Mouse (Mus musculus): Measurements from ENCODE around the gene Tgif2. TPM values are rescaled to one million over a fixed set of nuclear protein-coding genes. Genes with fewer than 3 reads are reported as not detected.

The Tgif2 gene
- polyA plus RNA-seq, 1 experiment from 2014 or later = 16.0 TPM

DNA sequence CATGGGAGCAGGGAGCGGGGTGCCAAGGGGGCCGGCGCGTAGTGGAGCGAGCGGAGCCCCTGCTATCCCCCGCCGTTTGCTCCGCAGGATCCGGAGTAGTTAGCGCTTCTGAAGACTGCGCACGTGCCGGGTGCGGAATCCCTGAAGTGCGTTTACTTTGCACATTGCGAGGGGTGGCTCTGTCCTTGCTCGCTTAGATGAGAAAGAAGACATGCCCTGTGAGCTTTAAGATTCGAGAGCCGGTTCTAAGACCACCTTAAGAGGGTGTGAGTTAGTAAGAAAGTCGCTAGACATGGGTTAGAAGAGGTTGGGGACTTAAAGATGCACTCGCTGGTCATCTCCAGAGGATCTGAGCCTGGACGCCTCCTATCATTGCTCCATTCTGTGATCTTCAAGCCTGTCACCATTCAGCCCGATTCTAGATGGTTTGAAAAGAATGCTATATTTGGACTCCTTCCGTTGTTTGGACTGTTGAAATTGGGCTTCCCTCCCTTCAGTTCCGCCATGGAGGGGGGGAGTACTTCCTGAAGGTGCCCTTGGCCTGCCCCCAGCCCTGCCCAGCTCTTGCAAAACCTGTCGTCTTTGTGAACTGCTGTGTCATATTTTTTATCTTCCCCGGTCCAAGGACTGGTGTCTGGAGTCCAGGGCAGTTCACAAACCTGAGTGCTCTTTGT lies 23.8 kb downstream of the Tgif2 start:
- Histone ChIP-seq H3K27ac (ENCODE audit: low read depth, low read length) (peak overlapping the region; percentile 79), H3K9me3 (ENCODE audit: control insufficient read depth, low read length) (no peaks in the 10 kb centered on the region), H3K4me3 (ENCODE audit: low read length) (peak overlapping the region; percentile 85), H3K4me2 (ENCODE audit: low read length) (peak overlapping the region; percentile 78), H3K4me1 (ENCODE audit: control insufficient read depth, insufficient read depth, low read depth, low read length) (peaks cover 19% of the 10 kb centered on the region), H3K9ac (ENCODE audit: low read depth, low read length) (peak overlapping the region; percentile 82), H3K36me3 (ENCODE audit: control insufficient read depth, insufficient read depth, low read length) (peaks cover 9% of the 10 kb centered on the region), H3K27me3 (replicated peaks; ENCODE audit: control insufficient read depth, insufficient read depth, low read length) (no peaks in the 10 kb centered on the region)
- ATAC-seq = no peak
- WGBS = 5% methylated on average over 26 of the region's 28 CpGs

- H3K9me3 ChIP-seq (ENCODE audit: control insufficient read depth, low read length) = no peaks in the 10 kb centered on the region
- H3K36me3 ChIP-seq (ENCODE audit: control insufficient read depth, insufficient read depth, low read length) = peaks cover 9% of the 10 kb centered on the region
- no peak overlapping the region; the same call in 1 of the 2 replicates for H3K4me2 ChIP-seq (ENCODE audit: low read length)
- no peak overlapping the region for H3K27ac ChIP-seq (ENCODE audit: low read depth, low read length)
- no peaks in the 10 kb centered on the region for H3K27me3 ChIP-seq (replicated peaks; ENCODE audit: control insufficient read depth, insufficient read depth, low read length)
- H3K4me3 ChIP-seq (ENCODE audit: low read length) = no peak overlapping the region
- peaks cover 19% of the 10 kb centered on the region for H3K4me1 ChIP-seq (ENCODE audit: control insufficient read depth, insufficient read depth, low read depth, low read length)
- no peak overlapping the region for H3K9ac ChIP-seq (ENCODE audit: low read depth, low read length)
- WGBS = 78% methylated on average over 3 of the region's 3 CpGs
- ATAC-seq = no peak
Observed at GRCm38 (mm10) chr2:156864481-156864880, 24.7 kb downstream of the Tgif2 start.

DNA sequence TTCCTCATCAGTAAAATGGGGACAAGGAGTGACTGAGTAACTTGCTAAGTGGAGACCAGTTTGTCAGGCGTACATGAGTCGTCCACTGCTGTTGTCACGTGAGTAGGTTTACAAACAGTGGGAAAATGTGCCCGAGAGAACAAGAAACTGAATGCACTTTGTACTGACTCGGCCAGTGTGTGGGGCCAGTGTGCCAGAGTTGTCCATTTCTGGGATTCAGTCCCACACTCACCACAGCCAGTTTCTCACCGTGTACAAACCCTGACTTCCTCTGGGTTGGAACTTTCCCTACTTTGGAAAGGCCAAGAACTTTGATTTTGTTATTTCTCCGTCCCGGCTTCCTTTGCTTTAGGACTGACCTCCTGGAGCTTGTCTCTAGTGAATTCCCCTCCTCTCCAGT lies 29.2 kb downstream of the Tgif2 start:
- Histone ChIP-seq H3K27me3 (replicated peaks; ENCODE audit: control insufficient read depth, insufficient read depth, low read length) (no peaks in the 10 kb centered on the region), H3K9ac (ENCODE audit: low read depth, low read length) (no peak overlapping the region), H3K9me3 (ENCODE audit: control insufficient read depth, low read length) (no peaks in the 10 kb centered on the region), H3K4me3 (ENCODE audit: low read length) (no peak overlapping the region), H3K27ac (ENCODE audit: low read depth, low read length) (no peak overlapping the region), H3K4me1 (ENCODE audit: control insufficient read depth, insufficient read depth, low read depth, low read length) (peaks cover 7% of the 10 kb centered on the region), H3K36me3 (ENCODE audit: control insufficient read depth, insufficient read depth, low read length) (peaks cover 18% of the 10 kb centered on the region), H3K4me2 (ENCODE audit: low read length) (no peak overlapping the region)
- 78% methylated on average over 8 of the region's 8 CpGs for WGBS
- ATAC-seq = no peak

DNA sequence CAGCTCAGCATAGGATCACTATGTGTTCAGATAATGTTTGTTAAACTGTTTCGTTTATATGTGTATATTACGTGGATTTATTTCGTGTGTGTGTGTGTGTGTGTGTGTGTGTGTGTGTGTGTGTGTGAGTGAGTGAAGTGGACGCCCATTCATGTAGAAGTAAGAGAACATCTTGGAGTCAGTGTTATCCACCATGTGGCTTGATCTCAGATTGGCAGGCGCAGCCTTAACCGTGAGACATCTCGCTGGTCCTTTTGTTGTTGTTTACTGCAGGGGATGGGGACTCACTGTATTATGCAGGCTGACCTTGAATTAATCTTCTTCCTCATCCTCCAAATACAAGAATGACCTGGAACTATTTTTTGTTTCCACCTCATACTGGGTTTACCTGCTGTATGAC lies 29.7 kb downstream of the Tgif2 start:
- peaks cover 20% of the 10 kb centered on the region for H3K36me3 ChIP-seq (ENCODE audit: control insufficient read depth, insufficient read depth, low read length)
- ATAC-seq = no peak

DNA sequence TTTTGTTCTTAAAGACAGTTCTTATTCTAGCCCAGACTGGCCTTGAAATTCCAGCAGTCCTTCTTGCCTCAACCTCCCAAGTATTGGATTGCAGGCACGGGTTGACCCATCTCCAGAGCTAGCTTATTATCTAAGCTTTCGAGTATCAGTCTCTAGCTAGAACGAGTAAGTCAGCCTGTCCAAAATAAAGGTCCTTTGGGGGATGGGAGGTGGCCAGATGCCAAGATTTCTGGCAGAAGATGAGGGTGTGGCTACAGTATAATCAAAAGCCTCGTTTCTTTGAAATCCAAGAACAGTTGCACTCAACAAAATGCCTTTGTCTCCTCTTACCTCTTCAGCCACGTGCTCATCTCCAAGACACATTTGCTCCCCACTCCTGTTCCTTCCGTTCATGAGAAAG lies 30.7 kb downstream of the Tgif2 start:
- WGBS = 49% methylated on average over 6 of the region's 6 CpGs
- no peak overlapping the region for H3K4me2 ChIP-seq (ENCODE audit: low read length)
- H3K9ac ChIP-seq (ENCODE audit: low read depth, low read length) = no peak overlapping the region
- H3K4me1 ChIP-seq (ENCODE audit: control insufficient read depth, insufficient read depth, low read depth, low read length) = no peaks in the 10 kb centered on the region
- H3K36me3 ChIP-seq (ENCODE audit: control insufficient read depth, insufficient read depth, low read length) = peaks cover 17% of the 10 kb centered on the region
- no peaks in the 10 kb centered on the region for H3K27me3 ChIP-seq (replicated peaks; ENCODE audit: control insufficient read depth, insufficient read depth, low read length)
- H3K9me3 ChIP-seq (ENCODE audit: control insufficient read depth, low read length) = no peaks in the 10 kb centered on the region
- no peak for ATAC-seq
- H3K27ac ChIP-seq (ENCODE audit: low read depth, low read length) = no peak overlapping the region
- no peak overlapping the region for H3K4me3 ChIP-seq (ENCODE audit: low read length)

More for the DNA sequence above, 29.7 kb downstream of the Tgif2 start:
- H3K4me3 ChIP-seq (ENCODE audit: low read length) = no peak overlapping the region
- H3K4me2 ChIP-seq (ENCODE audit: low read length) = no peak overlapping the region
- H3K9ac ChIP-seq (ENCODE audit: low read depth, low read length) = no peak overlapping the region
- H3K9me3 ChIP-seq (ENCODE audit: control insufficient read depth, low read length) = no peaks in the 10 kb centered on the region
- no peak overlapping the region for H3K27ac ChIP-seq (ENCODE audit: low read depth, low read length)
- 89% methylated on average over 7 of the region's 7 CpGs for WGBS
- no peaks in the 10 kb centered on the region for H3K27me3 ChIP-seq (replicated peaks; ENCODE audit: control insufficient read depth, insufficient read depth, low read length)
- peaks cover 1% of the 10 kb centered on the region for H3K4me1 ChIP-seq (ENCODE audit: control insufficient read depth, insufficient read depth, low read depth, low read length)

GRCm38 (mm10) chr2:156873629-156874028 lies 33.8 kb downstream of the Tgif2 start:
- H3K27ac ChIP-seq (ENCODE audit: low read depth, low read length) = no peak overlapping the region
- H3K27me3 ChIP-seq (replicated peaks; ENCODE audit: control insufficient read depth, insufficient read depth, low read length) = no peaks in the 10 kb centered on the region
- no peaks in the 10 kb centered on the region for H3K4me1 ChIP-seq (ENCODE audit: control insufficient read depth, insufficient read depth, low read depth, low read length)
- no peak overlapping the region for H3K4me3 ChIP-seq (ENCODE audit: low read length)
- no peak for ATAC-seq
- peaks cover 11% of the 10 kb centered on the region for H3K36me3 ChIP-seq (ENCODE audit: control insufficient read depth, insufficient read depth, low read length)
- no peak overlapping the region for H3K9ac ChIP-seq (ENCODE audit: low read depth, low read length)
- H3K4me2 ChIP-seq (ENCODE audit: low read length) = no peak overlapping the region
- no peaks in the 10 kb centered on the region for H3K9me3 ChIP-seq (ENCODE audit: control insufficient read depth, low read length)
- 25% methylated on average over 5 of the region's 5 CpGs for WGBS

DNA sequence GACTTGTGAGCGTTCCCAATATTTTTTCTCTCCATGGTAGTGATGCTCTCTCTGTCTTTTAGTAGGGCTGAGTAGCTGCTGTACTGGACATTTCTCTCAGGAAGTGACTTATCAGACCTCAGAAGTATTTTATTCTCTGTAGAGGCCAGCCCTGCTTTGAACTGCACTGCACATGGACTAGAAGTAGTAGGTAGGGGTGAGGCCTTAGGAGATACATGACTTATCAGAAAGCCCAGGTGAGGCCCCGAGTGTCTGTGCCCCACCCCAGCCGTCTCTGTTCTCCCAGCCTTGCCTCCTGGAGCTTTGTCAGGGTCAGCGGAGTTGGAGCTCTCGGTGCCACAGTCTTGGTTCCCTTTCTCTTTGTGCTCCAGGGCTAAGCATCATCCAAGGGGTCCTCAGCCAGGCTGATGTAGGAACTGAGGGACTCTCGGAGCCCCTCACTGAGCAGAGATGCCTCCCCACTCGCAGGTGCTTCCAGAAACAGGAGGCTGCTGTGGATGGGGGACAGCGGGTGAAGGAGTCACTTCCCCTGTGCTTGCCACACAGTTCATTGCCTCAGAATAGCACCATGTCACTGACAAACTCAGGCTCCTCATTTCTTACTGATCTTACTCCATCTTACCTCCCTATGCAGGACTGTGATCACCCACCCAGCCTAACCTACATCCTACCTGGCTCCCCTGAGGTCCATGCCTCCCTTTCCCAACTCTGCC lies 34.4 kb downstream of the Tgif2 start:
- H3K4me3 ChIP-seq (ENCODE audit: low read length) = no peak overlapping the region
- no peaks in the 10 kb centered on the region for H3K9me3 ChIP-seq (ENCODE audit: control insufficient read depth, low read length)
- H3K9ac ChIP-seq (ENCODE audit: low read depth, low read length) = no peak overlapping the region
- ATAC-seq = no peak
- WGBS = 88% methylated on average over 8 of the region's 8 CpGs
- H3K4me2 ChIP-seq (ENCODE audit: low read length) = no peak overlapping the region
- peaks cover 11% of the 10 kb centered on the region for H3K36me3 ChIP-seq (ENCODE audit: control insufficient read depth, insufficient read depth, low read length)
- no peak overlapping the region for H3K27ac ChIP-seq (ENCODE audit: low read depth, low read length)
- no peaks in the 10 kb centered on the region for H3K27me3 ChIP-seq (replicated peaks; ENCODE audit: control insufficient read depth, insufficient read depth, low read length)
- no peaks in the 10 kb centered on the region for H3K4me1 ChIP-seq (ENCODE audit: control insufficient read depth, insufficient read depth, low read depth, low read length)

GRCm38 (mm10) chr2:156874760-156875510 lies 35.1 kb downstream of the Tgif2 start:
- Histone ChIP-seq H3K4me3 (ENCODE audit: low read length) (no peak overlapping the region), H3K4me1 (ENCODE audit: control insufficient read depth, insufficient read depth, low read depth, low read length) (no peaks in the 10 kb centered on the region), H3K27ac (ENCODE audit: low read depth, low read length) (no peak overlapping the region), H3K4me2 (ENCODE audit: low read length) (no peak overlapping the region), H3K36me3 (ENCODE audit: control insufficient read depth, insufficient read depth, low read length) (peaks cover 11% of the 10 kb centered on the region), H3K9ac (ENCODE audit: low read depth, low read length) (no peak overlapping the region), H3K9me3 (ENCODE audit: control insufficient read depth, low read length) (no peaks in the 10 kb centered on the region), H3K27me3 (replicated peaks; ENCODE audit: control insufficient read depth, insufficient read depth, low read length) (no peaks in the 10 kb centered on the region)
- 92% methylated on average over 4 of the region's 4 CpGs for WGBS
- no peak for ATAC-seq

- Histone ChIP-seq H3K4me2 (ENCODE audit: low read length) (no peak overlapping the region), H3K27me3 (replicated peaks; ENCODE audit: control insufficient read depth, insufficient read depth, low read length) (no peaks in the 10 kb centered on the region), H3K9me3 (ENCODE audit: control insufficient read depth, low read length) (no peaks in the 10 kb centered on the region), H3K36me3 (ENCODE audit: control insufficient read depth, insufficient read depth, low read length) (peaks cover 5% of the 10 kb centered on the region), H3K27ac (ENCODE audit: low read depth, low read length) (no peak overlapping the region), H3K4me3 (ENCODE audit: low read length) (no peak overlapping the region), H3K4me1 (ENCODE audit: control insufficient read depth, insufficient read depth, low read depth, low read length) (no peaks in the 10 kb centered on the region), H3K9ac (ENCODE audit: low read depth, low read length) (no peak overlapping the region)
- 68% methylated on average over 9 of the region's 9 CpGs for WGBS
- no peak for ATAC-seq
Observed at GRCm38 (mm10) chr2:156877726-156878125, 37.9 kb downstream of the Tgif2 start.

All from hindbrain, embryonic 16.5 days (tissue).